Mouse (Mus musculus): Measurements from ENCODE around the gene Atg4b.

DNA sequence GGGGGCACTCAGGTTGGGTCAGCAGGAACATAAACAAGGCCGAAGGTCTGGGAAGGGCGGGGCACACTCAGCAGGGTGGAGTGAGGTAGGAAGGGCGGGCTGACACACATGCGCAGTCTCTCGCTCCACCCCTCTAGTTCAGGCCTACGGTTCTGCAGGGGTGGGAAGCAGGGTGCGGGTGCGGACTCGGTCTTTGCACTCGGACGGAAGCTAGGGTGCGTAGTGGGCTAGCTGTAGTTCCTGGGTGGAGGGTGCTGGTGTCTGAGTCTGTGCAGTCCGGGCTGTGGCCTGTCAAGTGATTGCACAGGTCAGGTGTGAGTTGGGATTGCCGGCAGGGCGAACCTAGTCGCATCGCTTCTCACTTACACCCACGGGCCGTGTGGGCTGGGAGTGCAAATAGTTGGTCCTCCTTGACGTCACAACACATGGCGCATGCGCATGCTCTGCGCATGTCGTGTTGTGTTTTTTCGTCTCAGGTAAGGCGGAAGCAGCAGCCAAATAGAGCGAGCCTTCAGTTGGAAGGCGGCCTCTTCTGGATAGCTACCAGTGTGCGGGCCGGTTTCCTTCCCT lies 73.9 kb downstream of the Atg4b start:
- TF ChIP-seq CTCF (IDR thresholded peaks at IDR 0.05; ENCODE audit: low read depth, low read length) (no peak), GATA2 (IDR thresholded peaks at IDR 0.05; ENCODE audit: borderline replicate concordance, low read depth, low read length) (no peak), GATA1 (IDR thresholded peaks at IDR 0.05; ENCODE audit: borderline replicate concordance, low read length) (no peak)

Data from G1E (cell line).